Mouse (Mus musculus): ENCODE measurements around the gene Ptpru.
"Not testable (repeated sequence)": the region's sequence is repeated elsewhere in the genome, so short reads cannot be mapped to it uniquely, and the experiment has no call there.

Ptpru gene

GRCm38 (mm10) chr4:131833971-131834609, 4.0 kb downstream of the Ptpru start:
- DNase-seq: peak; percentile 75

- DNase-seq: no peak
These were observed 5.2 kb downstream of the Ptpru start for GRCm38 (mm10) chr4:131832759-131833407.

- peak; percentile 59 for DNase-seq
These were observed 6.5 kb downstream of the Ptpru start for GRCm38 (mm10) chr4:131831546-131832045.

- no peak for DNase-seq
These were observed 9.0 kb downstream of the Ptpru start for GRCm38 (mm10) chr4:131829123-131829522.

- no peak for DNase-seq
These were observed 11.2 kb downstream of the Ptpru start for GRCm38 (mm10) chr4:131826905-131827304.

- DNase-seq: peak; percentile 53
These were observed 12.3 kb downstream of the Ptpru start for GRCm38 (mm10) chr4:131825830-131826229.

- no peak for DNase-seq
These were observed 13.1 kb downstream of the Ptpru start for GRCm38 (mm10) chr4:131824939-131825338.

GRCm38 (mm10) chr4:131822583-131822982, 15.5 kb downstream of the Ptpru start:
- DNase-seq: no peak

GRCm38 (mm10) chr4:131821161-131821731, 16.8 kb downstream of the Ptpru start:
- no peak for DNase-seq

- DNase-seq: no peak
These were observed 19.2 kb downstream of the Ptpru start for GRCm38 (mm10) chr4:131818926-131819325.

GRCm38 (mm10) chr4:131815774-131816173, 22.3 kb downstream of the Ptpru start:
- no peak for DNase-seq

- DNase-seq: peak; percentile 50
These were observed 23.2 kb downstream of the Ptpru start for GRCm38 (mm10) chr4:131814869-131815268.

GRCm38 (mm10) chr4:131813798-131814197, 24.3 kb downstream of the Ptpru start:
- DNase-seq: peak; percentile 42

- no peak for DNase-seq
These were observed 25.6 kb downstream of the Ptpru start for GRCm38 (mm10) chr4:131812458-131812857.

GRCm38 (mm10) chr4:131805255-131805654, 32.8 kb downstream of the Ptpru start:
- no peak for DNase-seq

- not testable (repeated sequence) for DNase-seq
These were observed 33.4 kb downstream of the Ptpru start for GRCm38 (mm10) chr4:131804732-131805131.

- DNase-seq: no peak
These were observed 34.2 kb downstream of the Ptpru start for GRCm38 (mm10) chr4:131803846-131804245.

- DNase-seq: no peak
These were observed 39.1 kb downstream of the Ptpru start for GRCm38 (mm10) chr4:131798968-131799367.

- no peak for DNase-seq
These were observed 40.2 kb downstream of the Ptpru start for GRCm38 (mm10) chr4:131797920-131798319.

GRCm38 (mm10) chr4:131797483-131797882, 40.6 kb downstream of the Ptpru start:
- peak; percentile 23 for DNase-seq

GRCm38 (mm10) chr4:131796312-131797080, 41.6 kb downstream of the Ptpru start:
- DNase-seq: no peak

GRCm38 (mm10) chr4:131786800-131787199, 51.3 kb downstream of the Ptpru start:
- peak; percentile 77 for DNase-seq

- peak; percentile 68 for DNase-seq
These were observed 54.1 kb downstream of the Ptpru start for GRCm38 (mm10) chr4:131784034-131784433.
